Mouse (Mus musculus): ENCODE measurements around the gene Lpcat2. TPM values are rescaled to one million over a fixed set of nuclear protein-coding genes. Genes with fewer than 3 reads are reported as not detected.

Lpcat2 gene
- 37.9 and 43.7 TPM in 2 replicates for total RNA-seq (2015)
- 32.1 and 39.6 TPM in 2 replicates for total RNA-seq (2017)

DNA sequence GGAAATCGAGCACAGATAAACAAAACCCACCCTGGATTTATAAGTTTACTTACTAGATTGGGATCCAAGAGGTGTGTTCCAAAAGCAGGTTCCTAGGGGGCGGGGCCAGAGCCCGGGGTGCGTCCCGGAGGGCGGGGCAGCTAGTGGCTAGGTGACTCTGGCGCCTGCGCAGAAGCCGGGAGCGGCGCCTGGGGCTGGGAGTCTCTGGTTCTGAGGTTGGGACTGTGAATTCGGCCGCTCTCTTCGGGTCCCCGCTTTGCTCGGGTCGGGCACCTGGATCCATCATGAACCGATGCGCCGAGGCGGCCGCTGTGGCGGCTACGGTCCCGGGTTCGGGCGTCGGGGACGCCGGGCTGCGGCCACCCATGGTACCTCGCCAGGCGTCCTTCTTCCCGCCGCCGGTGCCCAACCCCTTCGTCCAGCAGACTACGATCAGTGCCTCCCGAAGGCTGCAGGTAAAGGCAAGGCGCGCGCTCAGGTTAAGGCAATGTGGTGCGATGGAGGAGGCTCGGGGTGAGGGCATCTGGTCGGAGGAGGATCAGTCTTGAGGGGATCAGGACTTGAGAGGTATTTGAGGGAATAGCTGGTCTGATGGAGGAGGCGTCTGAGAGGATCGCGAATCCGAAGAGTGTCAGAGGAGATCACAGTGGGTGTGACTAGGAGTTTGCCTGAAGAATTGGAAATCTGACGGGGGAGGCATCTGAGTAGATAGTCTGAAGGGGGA is at the start of gene Lpcat2:
Lpcat2 (plus strand) TSS at position 169 of the 724 bp plus-strand sequence.
- ATAC-seq (ENCODE audit: poor library complexity, severe bottlenecking): peak; percentile 52

DNA sequence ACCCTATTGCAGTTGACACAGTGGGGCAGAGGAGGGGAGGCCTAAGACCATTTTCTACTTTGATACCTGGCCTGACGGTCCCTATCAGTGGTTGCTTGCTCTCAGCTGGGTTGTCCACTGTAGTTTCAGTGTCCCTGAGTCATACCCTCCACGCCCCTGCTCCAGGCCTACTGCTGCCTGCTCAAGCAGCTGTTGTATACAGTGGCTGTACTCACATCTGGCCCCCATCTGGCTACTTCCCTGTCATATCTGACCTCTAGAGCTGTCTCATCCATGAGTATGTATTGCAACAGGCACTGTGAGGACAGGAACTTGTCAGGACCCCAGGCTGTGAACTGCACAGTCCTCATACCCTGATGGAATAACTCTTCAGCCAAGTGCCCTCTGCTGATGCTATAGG is 42.4 kb upstream of the Lpcat2 start:
- no peak for ATAC-seq (ENCODE audit: poor library complexity, severe bottlenecking)

DNA sequence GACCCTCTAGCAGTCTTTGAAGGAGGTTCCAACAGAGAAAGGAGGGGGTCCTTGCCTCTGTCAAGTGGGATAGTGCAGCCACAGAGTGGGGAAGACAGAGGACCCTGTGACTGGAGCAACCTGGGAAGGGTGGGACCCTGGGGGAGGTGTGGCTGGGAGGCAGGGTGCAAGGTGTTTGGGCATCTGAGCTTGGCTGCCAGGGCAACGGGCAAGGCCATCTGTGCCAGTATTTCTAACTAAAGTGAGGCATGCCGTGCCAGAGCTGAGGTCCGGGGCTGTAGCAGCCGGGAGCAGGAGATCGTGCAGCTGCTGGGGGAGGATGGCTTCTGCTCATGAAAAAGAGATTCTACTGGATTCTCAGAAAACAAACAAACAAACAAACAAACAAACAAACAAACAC is 39.5 kb upstream of the Lpcat2 start:
- ATAC-seq (ENCODE audit: poor library complexity, severe bottlenecking): no peak

DNA sequence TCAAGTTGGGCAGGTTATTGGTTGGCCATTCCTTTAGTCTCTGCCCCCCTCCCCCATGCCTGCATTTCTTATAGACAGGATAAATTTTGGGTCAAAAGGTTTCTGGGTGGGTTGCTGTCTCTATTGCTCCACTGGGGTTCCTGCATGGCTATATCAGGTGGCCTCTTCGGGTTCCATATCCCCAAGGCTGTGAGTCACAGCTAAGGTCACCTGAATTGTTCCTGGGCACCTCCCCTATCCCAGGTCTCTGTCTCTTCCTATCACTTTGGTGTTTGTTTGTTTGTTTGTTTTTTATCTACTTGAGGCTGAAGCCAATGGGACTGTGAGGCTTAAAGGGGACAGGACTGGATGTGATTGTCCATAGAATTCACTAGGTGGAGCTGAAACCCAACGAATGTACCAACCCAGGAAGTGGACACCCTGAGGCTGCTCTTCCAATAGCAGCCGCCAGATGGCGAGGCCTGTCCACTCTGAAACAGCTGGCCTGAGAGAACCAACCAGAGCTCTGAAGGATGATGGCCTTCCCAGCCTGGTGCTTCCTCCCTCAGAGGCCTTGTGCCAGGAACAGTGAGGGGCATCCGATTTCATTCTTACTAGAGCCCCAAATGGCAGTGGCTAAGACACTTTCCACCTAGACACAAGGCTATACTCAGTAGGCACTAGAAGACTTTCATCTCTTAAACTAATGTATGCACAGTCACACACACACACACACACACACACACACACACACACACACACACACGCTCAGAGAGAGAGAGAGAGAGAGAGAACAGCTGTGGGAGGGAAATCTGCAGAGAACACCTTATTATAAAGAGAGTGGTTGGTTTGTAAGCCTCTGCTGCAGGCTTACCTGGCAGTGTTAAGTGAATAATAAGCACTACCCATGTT is 37.0 kb upstream of the Lpcat2 start:
- peak; percentile 97 for ATAC-seq (ENCODE audit: poor library complexity, severe bottlenecking)

DNA sequence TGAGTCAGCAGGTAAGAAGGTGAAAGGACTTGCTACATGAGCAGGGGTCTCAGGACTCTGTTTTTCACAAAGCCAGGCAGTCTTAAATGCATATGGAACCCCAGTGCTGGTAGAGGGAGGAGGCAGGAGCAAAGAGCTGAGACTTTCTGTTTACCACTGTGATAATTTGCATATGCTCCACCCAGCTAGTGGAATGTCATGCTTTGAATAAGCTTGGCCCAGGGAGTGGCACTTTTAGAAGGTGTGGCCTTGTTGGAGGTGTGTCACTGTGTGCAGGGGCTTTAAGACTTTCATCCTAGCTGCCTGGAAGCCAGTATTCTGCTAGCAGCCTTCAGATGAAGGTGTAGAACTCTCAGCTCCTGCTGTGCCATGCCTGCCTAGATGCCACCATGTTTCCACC is 34.0 kb upstream of the Lpcat2 start:
- ATAC-seq (ENCODE audit: poor library complexity, severe bottlenecking): no peak

DNA sequence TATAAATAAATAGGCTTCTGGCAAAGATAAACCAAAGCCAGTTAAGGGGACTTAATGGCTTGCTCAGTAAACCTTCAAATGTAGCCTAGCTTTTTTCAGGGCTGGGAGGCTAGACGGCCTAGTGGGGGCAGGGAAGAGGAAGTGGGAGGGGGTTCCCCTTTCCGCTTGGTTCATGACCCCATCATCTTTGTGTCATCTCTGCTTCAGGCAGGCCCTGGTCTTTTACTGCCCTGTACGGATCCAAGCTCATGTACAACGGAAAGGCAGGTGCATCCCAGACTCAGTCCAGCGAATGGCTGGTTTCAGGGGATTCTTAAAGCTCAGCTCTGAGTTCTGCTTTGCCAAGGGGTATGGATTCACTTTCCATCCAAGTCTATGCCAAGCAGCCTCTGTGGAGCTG is 32.8 kb upstream of the Lpcat2 start:
- ATAC-seq (ENCODE audit: poor library complexity, severe bottlenecking): peak; percentile 60

DNA sequence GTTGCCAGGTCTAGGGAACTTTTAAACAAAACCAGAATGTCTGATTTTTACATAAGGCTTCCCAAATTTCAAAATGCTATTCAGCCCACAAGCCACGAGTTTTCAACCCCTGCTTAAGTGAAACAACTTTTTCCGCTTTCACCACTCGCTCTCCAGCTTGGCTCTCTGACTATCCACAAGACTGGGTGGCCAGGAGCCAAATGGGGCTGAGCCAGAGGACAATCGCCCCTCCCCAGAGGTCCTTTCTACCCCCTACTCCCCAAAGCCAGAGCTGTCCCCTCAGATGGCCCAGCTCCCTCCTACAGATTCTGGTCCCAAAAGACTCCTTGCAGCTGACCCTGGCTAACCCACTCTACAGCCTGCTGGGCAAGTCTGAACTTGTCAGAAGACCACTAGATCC is 29.1 kb upstream of the Lpcat2 start:
- 0 out of 2 replicates have a peak, but pooled peaks have one; percentile 9 for ATAC-seq (ENCODE audit: poor library complexity, severe bottlenecking)

DNA sequence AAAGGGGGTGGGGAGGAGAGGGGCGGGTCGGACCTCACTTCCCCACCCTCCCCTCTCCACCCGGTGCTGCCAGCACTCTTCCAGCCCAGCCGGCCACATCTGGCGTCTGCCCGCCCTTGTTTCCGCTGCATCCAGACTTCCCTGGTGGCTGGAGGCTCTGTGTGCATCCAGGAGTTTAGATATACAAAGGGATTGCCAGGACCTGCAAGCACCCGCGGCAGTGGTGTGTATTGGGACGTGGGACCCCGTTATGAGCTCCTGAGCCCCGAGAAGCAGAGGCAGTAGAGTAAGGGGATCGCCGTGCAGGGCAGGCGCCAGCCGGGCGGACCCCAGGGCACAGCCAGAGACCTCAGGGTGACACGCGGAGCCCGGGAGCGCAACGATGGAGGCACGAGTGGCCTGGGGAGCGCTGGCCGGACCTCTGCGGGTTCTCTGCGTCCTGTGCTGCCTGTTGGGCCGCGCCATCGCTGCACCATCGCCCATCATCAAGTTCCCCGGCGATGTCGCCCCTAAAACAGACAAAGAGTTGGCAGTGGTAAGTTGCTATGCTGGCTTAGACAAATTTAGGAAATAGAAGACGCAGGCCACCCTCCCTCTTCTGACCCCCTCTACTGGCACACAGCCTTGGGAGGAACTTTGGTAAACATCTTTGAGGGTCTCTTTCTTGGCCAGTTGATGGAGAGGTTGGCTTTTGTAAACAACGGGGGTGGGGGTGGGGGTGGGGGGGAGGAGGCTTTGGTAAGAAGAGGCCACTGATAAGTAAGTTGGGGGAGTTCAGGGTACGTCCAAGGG is 27.7 kb upstream of the Lpcat2 start, which contains the start of gene Mmp2:
Mmp2 (plus strand) TSS at position 49 of the 792 bp plus-strand sequence.
- ATAC-seq (ENCODE audit: poor library complexity, severe bottlenecking): peak; percentile 30; the same call in 1 of the 2 replicates

DNA sequence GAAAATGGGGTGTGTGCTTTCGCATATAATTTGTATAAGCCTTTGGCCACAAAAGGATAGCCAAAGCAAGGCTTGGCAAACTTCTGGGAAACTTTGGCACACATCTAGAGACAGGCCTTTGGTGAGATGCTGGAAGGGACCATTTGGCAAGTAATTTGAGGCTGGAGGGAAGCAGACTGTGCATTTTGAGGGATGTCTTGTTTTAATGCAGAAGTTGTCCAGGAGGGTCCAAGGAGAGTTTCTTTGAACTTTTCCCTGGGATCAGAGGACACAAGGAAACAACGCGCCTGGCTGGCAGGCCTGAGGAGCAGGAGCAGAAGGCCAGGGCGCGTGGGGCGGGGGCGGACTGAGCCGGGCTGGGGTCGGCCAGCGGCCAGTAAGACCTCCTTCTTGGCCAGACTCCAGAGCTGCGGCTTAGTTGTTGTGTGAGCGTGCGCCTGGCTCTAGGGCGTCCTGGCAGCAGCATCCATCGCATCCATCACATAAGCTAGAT is 26.8 kb upstream of the Lpcat2 start:
- no peak for ATAC-seq (ENCODE audit: poor library complexity, severe bottlenecking)

DNA sequence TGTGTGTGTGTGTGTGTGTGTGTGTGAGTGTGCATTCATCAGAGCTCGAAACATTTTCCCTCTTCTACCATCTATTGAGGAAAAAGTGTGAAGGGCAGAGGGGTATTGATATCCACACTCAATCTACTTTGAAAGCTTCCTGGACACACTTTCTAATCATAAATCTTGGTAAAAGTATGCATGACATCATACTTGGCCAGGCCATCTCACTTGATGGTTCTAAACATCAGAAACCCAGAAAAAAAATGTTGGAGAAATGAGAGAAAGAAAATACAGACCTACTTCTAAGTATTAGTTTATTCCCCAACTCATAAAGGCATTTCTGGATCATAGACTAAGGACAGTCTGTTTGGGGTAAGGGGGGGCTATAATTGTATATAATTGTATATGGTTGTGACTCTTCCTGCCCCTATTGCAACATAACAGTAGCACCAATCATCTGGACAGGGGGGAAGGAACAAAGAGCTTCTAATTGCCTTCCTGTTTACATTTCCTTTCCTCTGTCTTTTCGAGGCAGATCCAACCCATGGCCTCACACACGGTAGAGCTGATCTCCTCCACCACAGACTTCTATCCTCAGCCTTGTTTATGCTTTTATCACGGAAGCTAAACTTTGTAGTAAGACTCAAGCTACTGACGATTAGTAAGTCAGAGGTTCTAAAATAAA is 20.9 kb upstream of the Lpcat2 start:
- ATAC-seq (ENCODE audit: poor library complexity, severe bottlenecking): no peak

DNA sequence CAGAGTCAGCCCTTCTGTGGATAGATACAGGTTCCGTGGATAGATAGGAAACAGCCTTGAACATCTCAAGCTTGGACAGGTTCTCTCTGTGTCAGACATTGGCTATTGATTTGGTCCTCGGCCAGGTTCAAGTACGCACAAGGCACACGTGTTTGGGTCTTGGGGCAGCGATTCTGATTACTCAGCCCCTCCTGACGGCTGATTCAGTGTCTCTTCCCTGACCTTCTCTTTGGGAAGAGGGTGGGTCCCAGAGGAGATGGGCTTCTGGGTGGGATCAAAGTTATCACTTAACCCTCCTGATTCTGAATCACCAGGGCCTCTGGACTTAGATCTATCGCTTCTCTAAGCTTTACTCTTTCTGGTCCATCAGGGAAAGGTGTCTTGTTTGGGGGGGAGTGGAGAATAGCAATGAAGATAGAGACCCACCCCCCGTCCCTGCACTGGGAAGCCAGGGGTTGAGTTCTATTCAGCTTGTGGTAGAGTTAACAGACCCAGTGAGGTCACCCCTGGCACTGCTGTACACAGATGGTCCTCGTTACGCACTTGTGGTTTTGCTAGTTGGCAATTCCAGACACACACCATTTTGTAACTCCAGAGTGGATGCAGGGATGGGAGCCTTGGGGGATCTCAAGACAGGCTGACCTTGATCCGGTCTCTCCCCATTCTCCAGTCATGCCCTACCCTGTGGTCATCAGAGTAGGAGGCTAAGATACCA is 20.2 kb upstream of the Lpcat2 start:
- ATAC-seq (ENCODE audit: poor library complexity, severe bottlenecking): no peak

DNA sequence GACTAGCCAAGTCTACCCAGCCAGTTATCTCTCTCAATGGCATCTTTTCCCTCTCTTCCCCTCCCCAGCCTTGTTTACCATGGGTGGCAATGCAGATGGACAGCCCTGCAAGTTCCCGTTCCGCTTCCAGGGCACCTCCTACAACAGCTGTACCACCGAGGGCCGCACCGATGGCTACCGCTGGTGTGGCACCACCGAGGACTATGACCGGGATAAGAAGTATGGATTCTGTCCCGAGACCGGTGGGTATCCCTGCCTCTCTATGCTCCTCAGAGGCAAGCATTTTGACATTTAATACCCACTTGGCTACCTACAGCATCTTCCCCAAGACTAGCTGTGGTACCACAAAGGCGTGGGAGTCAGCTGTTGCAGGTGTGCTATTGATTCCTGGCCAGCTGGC is 19.2 kb upstream of the Lpcat2 start:
- ATAC-seq (ENCODE audit: poor library complexity, severe bottlenecking): no peak

DNA sequence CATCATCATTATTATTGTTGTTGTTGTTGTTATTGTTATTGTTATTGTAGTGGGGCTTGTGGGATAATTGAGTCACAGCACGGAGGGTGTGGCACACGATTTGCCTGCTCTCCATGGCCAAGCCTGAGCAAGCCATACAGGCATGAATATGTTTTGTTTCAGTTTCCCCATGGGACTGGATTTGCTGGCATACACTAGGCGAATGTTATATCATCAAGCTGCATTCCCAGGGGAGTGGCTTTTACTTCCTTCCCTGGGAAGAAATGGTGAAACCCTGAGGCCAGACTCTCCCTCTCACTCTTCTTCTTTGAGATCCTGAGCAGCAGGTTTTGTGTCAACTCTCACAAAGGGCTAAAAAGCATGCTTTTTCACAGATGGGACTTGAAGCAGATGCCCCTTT is 16.5 kb upstream of the Lpcat2 start:
- no peak for ATAC-seq (ENCODE audit: poor library complexity, severe bottlenecking)

DNA sequence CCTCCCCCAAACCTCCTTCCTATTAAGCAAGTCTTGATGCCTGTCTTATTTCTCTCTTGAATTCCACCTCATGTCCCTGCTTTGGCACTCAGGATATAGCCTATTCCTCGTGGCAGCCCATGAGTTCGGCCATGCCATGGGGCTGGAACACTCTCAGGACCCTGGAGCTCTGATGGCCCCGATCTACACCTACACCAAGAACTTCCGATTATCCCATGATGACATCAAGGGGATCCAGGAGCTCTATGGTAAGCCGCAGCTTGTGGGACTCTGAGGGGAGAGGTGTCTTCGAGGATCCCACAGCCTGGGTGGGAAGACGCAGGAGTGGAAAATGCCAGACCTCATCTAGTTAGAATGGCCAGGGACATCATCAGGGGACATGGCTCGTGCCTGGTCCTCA is 16.0 kb upstream of the Lpcat2 start:
- no peak for ATAC-seq (ENCODE audit: poor library complexity, severe bottlenecking)

DNA sequence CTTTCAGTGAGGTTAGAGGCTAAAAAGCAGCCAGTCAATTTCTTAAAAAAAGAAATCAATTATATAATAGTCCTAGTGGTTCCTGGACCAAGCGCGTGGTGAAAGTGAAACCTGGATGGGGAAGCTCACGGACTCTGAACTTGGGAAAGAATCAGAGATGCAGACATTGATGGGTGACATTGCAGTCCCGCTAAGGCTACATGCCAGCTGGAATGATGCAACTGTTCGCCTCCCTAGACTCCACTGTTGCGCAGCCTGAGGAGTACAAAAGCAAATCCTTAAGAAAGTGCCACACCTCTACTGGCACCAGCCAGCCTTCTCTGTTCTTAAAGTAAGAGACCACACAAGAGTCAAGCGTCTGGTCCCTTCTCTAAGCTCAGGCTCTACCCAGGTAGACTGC is 15.3 kb upstream of the Lpcat2 start:
- ATAC-seq (ENCODE audit: poor library complexity, severe bottlenecking): peak; percentile 97

DNA sequence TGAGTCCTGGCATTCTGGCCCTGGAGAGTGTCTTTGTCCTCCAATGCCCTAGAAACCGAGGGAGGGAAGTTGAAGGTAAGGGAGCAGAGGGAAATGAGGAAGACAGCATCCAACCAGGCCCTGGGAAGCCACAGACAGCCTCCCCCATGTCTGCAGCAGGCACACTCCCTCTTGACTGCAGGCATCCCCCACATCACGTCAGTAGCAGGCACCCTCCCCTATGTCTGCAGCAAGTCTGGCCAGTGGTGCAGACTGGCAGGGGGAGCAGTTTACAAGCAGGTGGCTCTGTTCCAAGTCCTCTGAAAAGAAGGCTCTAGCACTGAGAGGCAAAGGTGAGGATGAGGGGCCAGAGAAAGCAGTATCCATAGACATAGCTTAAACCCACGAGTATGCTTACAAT is 8.5 kb upstream of the Lpcat2 start:
- peak; percentile 57 for ATAC-seq (ENCODE audit: poor library complexity, severe bottlenecking)

DNA sequence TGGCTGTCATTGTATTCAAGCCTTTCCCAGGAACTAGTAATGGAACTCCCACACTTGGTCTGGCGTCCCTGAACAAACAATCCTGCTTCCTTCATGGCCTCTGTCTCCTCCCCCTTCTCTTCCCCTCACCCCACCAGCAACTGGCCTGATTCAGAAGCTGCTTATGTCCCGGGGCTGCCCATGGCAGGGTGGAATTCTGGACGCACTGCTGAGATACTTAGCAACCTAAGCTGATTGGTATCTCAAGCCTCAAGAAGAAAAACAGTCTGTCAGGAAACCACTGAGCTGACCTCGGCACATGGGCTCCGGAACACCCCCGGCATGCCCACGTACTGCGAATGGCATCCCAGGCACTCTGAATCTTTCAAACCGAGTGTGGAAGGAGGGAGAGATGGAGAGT is 7.8 kb upstream of the Lpcat2 start:
- ATAC-seq (ENCODE audit: poor library complexity, severe bottlenecking): peak; percentile 28; the same call in 1 of the 2 replicates

DNA sequence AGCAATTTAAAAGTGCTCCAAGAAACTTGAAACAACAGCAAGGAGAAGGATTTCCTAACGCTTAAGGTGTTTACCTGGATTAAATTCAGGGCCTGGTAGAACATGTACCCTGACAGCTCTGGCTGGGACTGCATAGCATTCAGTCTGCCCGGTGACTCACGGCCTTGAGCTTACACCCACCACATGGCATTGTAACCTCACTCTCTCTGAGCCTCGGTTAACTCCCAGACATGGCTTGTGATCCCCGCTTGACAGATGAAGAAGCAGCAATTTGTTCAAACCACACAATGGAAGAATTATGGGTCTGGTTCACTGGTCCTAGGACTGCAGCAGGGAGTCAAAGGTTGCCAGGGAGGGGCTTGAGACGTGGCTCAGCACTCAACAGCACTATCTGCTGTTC is 5.9 kb upstream of the Lpcat2 start:
- no peak for ATAC-seq (ENCODE audit: poor library complexity, severe bottlenecking)

DNA sequence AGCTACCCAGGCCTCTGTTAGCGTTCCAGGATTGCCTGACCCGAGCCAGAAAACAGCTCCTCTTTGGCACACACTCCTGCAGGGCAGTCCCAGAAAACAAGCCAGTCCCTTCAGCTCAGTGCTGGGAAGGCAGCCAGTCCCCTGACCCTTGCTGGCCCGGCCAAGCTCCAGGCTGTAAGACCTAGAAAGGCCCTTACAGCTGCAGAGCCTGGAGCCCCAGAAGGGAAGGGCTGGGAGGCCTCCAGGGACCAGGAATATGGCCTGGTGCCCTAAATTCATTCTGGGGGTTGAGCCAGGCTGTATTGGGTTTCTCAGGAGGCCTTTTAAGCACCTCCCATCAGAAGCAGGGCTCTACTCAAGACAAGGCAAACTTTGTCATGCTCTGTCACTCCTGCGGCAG is 4.9 kb upstream of the Lpcat2 start:
- ATAC-seq (ENCODE audit: poor library complexity, severe bottlenecking): no peak

DNA sequence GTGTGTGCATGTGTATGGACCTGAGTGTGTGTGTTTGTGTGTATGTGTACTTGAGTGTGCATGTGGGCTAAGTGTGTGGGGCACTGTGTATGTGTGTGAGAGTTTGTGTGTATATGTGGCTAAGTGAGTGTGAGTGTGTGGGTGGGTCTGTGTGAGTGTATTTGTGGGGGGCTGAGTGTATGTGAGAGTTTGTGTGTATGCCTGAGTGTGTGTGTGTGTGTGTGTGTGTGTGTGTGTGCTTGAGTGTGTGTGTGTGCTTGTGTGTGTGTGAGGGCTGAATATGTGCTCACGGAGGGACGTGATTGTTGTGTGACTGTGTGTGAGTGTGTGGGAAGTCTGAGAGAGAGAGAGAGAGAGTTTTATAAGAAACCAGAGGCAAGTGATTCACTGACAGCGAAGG is 3.8 kb upstream of the Lpcat2 start:
- ATAC-seq (ENCODE audit: poor library complexity, severe bottlenecking): no peak

Measured in megakaryocyte, adult 5-6 weeks (primary cell).